Mouse (Mus musculus): ENCODE results near the gene Rtn3. TPM values are rescaled to one million over a fixed set of nuclear protein-coding genes. Genes with fewer than 3 reads are reported as not detected.

The Rtn3 gene
- polyA plus RNA-seq (2015; fragmentation: Illumina TruSeq; extraction: RNeasy Lipid Tissue Mini Kit (QIAGEN cat#74804); ENCODE audit: insufficient read depth, low replicate concordance), result 126 TPM

GRCm38 (mm10) chr19:7482599-7483511 is at the start of gene Rtn3:
Rtn3 (minus strand) TSS chr19:7483281.

GRCm38 (mm10) chr19:7493352-7494186 is 10.5 kb upstream of the Rtn3 start, which contains the start of gene Atl3:
Atl3 (plus strand) TSS chr19:7494040.

DNA sequence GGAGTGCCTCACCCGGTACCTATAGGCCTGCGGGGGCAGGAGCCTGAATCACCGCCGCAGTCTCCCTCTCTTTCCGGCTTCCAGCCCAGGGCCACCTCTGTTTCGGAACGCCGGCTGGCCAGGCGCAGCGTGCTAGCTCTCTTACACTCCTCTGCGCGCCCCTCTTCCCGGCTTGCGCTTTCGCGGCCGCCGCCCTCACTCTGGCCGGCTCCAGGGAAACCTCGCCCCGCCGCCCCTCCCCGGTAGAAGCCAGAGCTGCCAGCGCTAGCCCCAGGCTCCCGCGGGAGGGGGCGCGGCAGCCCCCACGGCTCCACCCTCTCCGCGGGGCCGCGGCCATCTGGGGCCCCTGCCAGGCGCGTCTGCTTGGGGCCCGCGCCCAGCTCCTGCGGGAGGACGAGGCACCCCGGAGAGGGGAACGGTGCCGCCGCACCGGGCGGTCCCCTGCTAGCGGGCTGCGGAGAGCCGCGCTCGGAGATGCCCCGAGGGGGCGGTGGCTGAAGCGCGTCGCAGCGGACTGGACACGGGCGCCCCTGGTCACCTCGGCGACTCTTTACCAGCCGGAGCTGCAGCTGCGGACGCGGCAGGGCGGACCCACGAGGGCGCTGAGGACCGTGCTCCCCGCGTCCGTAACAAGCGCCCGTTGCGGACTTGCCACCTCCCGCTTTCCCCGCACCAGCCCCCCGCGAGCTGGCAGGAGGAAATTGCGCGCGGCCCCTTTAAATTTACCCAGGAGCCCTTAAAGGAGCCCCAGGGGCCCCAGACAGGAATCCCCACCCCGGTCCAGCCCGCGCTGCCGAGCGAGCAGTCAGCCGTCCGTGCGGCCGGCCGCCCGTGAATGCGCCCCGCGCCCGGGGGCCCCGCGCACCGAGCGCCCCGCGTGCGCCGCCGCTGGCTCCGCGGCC is 66.0 kb downstream of the Rtn3 start, which contains the start of gene 2700081O15Rik:
2700081O15Rik (plus strand) TSS at position 792 of the 902 bp plus-strand sequence.

DNA sequence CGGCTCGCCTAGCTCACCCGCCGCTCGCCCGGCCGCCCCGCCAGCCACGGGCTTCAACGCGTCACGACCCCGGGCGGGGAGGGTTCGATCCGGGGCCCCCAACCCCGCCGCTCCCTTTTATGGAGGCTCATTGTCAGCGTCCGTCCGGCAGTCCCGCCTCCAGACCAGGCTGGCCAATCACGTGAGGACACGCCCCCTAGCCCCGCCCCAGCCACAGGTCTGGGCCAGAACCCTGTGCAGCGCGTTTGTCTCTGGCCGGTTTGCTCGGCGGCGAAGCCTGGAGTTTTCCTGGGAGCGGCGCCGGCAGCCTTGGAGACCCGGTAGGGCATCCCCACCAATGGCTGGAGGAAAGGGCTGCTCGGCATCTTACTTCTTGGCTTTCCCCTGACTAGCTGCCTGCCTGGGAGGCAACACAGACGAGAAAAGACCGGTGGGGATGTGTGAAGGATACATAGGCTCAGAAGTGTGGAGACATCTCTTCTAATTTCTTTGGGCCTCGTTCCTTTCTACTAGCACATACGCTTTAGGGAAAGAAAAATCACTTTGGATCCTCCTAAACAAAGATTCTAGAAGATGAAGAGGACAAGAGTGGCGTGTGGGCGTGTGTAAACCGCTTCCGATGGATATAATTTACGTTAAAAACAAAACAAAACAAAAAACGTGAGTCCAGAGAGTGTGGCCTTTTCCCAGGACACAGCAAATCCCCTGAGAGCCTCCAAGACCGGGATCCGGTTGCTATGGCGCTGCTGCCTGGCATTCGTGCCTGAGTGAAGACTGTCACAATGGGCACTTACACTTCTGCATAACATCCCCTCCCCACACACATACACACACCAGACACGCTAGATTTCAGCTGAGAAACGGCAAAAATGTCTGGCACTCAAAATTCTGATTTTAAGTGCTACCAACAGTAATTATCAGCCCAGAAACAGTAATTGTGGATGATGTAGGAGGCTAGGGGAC is 99.9 kb downstream of the Rtn3 start, which contains the start of gene Spindoc:
Spindoc (minus strand) TSS at position 92 of the 963 bp plus-strand sequence.

Other genes with a start within 250 kb of the Rtn3 start
- gene Naa40, start 242.1 kb downstream of the Rtn3 start, polyA plus RNA-seq (2015; fragmentation: Illumina TruSeq; extraction: RNeasy Lipid Tissue Mini Kit (QIAGEN cat#74804); ENCODE audit: insufficient read depth, low replicate concordance), result 35.9 TPM
- gene Rcor2, start 216.0 kb downstream of the Rtn3 start, polyA plus RNA-seq (2015; fragmentation: Illumina TruSeq; extraction: RNeasy Lipid Tissue Mini Kit (QIAGEN cat#74804); ENCODE audit: insufficient read depth, low replicate concordance), result 0.52 TPM
- gene Mark2, start 141.4 kb downstream of the Rtn3 start, polyA plus RNA-seq (2015; fragmentation: Illumina TruSeq; extraction: RNeasy Lipid Tissue Mini Kit (QIAGEN cat#74804); ENCODE audit: insufficient read depth, low replicate concordance), result 81.6 TPM
- gene Spindoc, start 100.3 kb downstream of the Rtn3 start, polyA plus RNA-seq (2015; fragmentation: Illumina TruSeq; extraction: RNeasy Lipid Tissue Mini Kit (QIAGEN cat#74804); ENCODE audit: insufficient read depth, low replicate concordance), result 6.8 TPM
- gene 2700081O15Rik, start 65.7 kb downstream of the Rtn3 start, polyA plus RNA-seq (2015; fragmentation: Illumina TruSeq; extraction: RNeasy Lipid Tissue Mini Kit (QIAGEN cat#74804); ENCODE audit: insufficient read depth, low replicate concordance), result 7.2 TPM
- 67.7 TPM for gene Atl3, start 10.8 kb upstream of the Rtn3 start, polyA plus RNA-seq (2015; fragmentation: Illumina TruSeq; extraction: RNeasy Lipid Tissue Mini Kit (QIAGEN cat#74804); ENCODE audit: insufficient read depth, low replicate concordance)
- 27.5 TPM for gene Pla2g16, start 74.2 kb upstream of the Rtn3 start, polyA plus RNA-seq (2015; fragmentation: Illumina TruSeq; extraction: RNeasy Lipid Tissue Mini Kit (QIAGEN cat#74804); ENCODE audit: insufficient read depth, low replicate concordance)
- gene Lgals12, start 123.9 kb upstream of the Rtn3 start, polyA plus RNA-seq (2015; fragmentation: Illumina TruSeq; extraction: RNeasy Lipid Tissue Mini Kit (QIAGEN cat#74804); ENCODE audit: insufficient read depth, low replicate concordance), result 0.33 TPM
- not detected for gene Hrasls5, start 129.3 kb upstream of the Rtn3 start, polyA plus RNA-seq (2015; fragmentation: Illumina TruSeq; extraction: RNeasy Lipid Tissue Mini Kit (QIAGEN cat#74804); ENCODE audit: insufficient read depth, low replicate concordance)
- not detected for gene Slc22a19, start 228.0 kb upstream of the Rtn3 start, polyA plus RNA-seq (2015; fragmentation: Illumina TruSeq; extraction: RNeasy Lipid Tissue Mini Kit (QIAGEN cat#74804); ENCODE audit: insufficient read depth, low replicate concordance)